Mouse (Mus musculus): ENCODE results near the gene Myh7b.

GRCm38 (mm10) chr2:155637411-155637810 is 26.4 kb downstream of the Myh7b start:
- no peak for TF ChIP-seq CTCF (IDR thresholded peaks at IDR 0.05; ENCODE audit: borderline replicate concordance, extremely low read depth, insufficient read depth, insufficient read length)
- no peak for TF ChIP-seq POLR2A (IDR thresholded peaks at IDR 0.05; ENCODE audit: borderline replicate concordance, extremely low read depth, insufficient read depth, insufficient read length, poor library complexity, severe bottlenecking)
